Mouse (Mus musculus) mouse embryonic stem cell (cell line): ENCODE data around the gene Ajuba.

Experiments
- in situ Hi-C, 2 experiments: fragments of 300-500 bp; cut with MboI; formaldehyde crosslinking; loops; 1 replicate in 1 of 2; 3 replicates in 1 of 2; pipeline ENCODE4 v1.14.3; 2019 to 2020; ENCODE audit warnings: low sequenced_read_pairs in 2 of 2, low pct_unique_long_range_greater_than_20kb in 1 of 2, mixed read lengths in 1 of 2; ENCODE audit not compliant: unreplicated experiment in 1 of 2

The Ajuba gene

GRCm38 (mm10) chr14:54560527-54561242 lies 16.7 kb downstream of the Ajuba start:
- in situ Hi-C loops: no loop called here

DNA sequence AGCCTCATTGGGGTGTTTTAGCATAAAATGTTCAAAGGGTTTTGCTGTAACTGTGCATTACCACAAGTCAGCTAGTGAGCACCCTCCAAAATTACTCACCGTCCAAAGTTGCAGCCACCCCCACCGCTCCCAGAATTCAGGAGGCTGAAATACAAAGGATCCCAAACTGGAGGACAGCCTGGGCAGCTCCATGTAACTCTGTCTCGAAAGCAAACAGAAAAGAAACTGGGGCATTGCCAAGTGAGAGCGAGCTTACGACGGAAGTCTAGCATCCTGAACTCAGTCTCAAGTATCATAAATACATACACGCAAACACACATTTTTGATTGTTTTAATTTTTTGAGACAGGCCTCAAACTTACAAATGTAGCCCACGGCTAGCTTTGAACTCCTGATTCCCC lies 20.0 kb downstream of the Ajuba start:
- in situ Hi-C loops: no loop called here

- in situ Hi-C loops: no loop called here
Measured at GRCm38 (mm10) chr14:54553975-54554769, 23.2 kb downstream of the Ajuba start, which contains the start of gene Haus4. Haus4 (minus strand) TSS chr14:54554616.

GRCm38 (mm10) chr14:54553454-54553974 lies 23.8 kb downstream of the Ajuba start:
- in situ Hi-C loops: no loop called here

DNA sequence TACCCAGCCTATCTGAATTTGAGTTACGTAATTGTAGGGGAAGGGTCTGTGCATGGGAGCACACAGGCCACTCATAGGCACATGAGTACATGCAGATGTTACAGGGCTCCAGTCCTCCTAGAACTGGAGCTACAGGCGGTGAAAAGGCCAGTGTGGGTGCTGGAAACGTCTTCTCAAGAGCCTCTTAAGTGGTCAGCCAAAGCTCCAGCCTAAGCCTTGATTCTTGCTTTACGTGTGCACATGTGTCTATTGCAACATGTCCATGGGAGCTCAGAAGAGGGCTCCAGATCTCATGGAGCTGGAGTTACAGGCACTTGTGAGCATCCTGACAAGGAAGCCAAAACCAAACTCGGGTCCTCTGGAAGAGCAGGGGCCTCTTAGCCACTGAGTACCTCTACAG lies 32.7 kb downstream of the Ajuba start:
- in situ Hi-C loops: no loop called here

DNA sequence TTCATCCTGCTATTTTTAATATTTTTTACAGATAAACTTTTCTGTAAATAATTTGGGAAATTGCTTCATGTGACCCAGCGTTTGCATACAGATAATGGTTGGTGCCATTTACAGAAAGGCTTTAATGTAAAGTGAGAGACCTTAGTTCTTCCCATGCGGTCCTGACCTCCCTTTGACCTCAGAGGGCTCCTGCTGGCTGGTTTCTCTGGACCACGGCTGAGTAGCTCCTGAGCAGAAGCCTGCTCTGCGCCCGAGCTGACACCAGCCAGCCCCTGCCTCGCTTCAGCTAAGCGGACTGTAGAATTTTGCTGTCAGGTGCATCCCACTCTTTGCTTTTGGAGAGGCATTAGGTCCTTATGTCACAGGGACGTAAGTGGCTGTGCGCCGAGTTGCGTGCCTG lies 36.6 kb downstream of the Ajuba start:
- in situ Hi-C loops: no loop called here

GRCm38 (mm10) chr14:54538580-54538979 lies 38.8 kb downstream of the Ajuba start:
- in situ Hi-C loops: no loop called here

DNA sequence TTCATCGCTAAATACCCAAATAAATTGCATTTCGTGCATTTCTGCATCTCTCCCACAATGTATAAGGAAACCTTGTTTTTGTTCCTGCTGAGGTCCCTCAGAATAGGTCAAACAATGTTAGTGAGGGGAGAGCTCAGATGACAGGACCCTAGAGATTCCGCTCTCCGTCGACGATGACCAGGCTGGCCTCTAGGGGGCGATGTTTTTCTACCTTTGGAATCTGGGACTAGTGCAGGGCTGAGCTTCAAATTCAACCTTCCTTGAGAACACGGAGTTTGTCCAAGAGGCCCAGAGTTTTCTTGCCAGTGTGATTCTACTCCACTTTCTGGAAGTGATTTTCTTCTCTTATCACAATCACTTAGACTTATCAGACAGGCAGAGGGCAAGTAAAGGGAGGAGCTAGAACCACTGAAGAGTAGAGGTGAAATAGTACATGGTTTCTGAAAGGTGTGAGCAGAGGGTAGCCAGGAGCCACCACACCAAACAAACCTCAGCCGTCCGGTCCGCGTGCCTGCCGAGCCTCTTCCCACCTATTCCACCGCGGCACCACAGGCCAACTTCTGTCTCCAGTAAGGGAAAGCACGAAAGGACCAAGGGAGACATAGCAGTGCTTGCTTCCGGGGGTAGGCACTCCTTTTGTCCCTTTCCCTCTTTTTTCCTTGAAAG lies 48.8 kb downstream of the Ajuba start:
- in situ Hi-C loops: no loop called here

GRCm38 (mm10) chr14:54528007-54528393 lies 49.4 kb downstream of the Ajuba start:
- in situ Hi-C loops: no loop called here

DNA sequence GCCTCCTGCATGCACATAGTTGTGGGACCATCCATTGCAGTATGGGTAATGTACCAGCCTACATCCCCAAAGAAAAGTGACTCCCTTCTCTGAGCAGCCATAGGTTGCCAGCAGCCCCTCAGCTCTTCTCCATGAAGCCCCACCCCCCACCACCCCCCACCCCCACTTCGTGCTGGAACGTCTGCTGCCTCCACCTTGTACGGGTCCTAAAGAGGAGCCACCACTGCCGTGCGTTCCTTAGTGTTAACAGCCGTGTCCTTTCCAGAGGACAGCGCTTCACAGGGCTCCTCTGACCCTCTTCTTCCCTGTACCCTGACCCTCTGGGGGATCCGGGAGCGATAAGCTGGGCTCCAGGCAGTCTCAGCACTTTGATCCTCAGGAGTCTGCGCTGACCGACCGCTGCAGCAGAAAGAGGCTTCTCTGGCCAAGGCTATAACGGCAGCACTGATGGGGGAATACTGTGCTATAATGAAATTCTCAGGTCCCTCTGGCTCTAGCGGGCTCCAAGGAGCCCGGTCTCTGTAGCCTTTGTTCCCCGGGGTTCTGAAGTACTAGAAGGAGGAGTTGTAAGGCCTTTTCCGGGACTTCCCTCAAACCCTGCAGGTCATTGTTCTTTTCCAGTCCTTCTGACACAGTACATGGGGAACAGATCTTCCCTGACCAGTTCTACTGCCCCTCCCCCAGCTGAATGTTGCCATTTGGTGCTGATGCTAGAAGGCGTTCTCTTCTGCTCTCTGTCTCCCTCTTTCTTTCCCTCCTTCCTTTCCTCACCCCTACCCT lies 49.9 kb downstream of the Ajuba start:
- in situ Hi-C loops: no loop called here

- in situ Hi-C loops: no loop called here
Measured at GRCm38 (mm10) chr14:54523600-54523999, 53.8 kb downstream of the Ajuba start.
